Mouse (Mus musculus): ENCODE results near the gene Gm21411.
"Not testable (repeated sequence)": the region's sequence is repeated elsewhere in the genome, so short reads cannot be mapped to it uniquely, and the experiment has no call there.

Gene Gm21411

DNA sequence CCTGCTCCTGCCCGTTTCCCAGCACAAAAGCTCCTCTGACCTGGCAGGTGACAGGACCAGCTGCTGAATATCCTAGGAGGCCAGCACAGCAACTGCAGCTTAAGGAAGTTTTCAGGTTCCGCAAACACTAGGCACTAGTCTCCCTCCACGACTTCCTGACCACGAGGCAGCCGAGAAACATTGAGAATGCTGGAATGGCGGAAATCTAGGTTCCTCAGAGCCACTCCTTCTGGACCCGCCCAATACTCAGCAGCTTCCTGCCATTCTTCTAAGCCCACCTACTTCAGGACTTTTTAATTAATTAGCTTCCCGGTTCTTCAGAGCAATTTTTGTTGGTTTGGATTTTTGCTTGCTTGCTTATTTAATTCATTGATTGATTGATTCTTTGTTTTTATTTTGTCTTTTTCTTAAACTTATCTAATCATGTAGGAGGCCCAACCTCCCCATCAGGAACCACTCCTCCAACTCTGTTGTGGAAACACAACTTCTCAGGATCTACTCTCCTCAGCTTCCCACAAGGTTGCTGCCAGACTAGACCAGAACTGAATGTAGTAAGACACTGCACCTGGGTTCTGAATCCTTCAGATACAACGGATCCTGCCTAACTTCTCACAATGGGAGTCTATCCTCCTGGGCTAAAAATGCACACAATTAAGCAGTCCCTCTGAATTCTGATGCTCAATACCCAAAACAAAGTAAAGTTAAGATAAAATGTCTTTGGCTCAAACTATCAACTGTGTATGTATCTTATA lies at the start of gene Gm21411:
Gm21411 (minus strand) TSS at position 205 of the 752 bp plus-strand sequence.
- DNase-seq (ENCODE audit: low read depth, low spot score), result not testable (repeated sequence)

DNA sequence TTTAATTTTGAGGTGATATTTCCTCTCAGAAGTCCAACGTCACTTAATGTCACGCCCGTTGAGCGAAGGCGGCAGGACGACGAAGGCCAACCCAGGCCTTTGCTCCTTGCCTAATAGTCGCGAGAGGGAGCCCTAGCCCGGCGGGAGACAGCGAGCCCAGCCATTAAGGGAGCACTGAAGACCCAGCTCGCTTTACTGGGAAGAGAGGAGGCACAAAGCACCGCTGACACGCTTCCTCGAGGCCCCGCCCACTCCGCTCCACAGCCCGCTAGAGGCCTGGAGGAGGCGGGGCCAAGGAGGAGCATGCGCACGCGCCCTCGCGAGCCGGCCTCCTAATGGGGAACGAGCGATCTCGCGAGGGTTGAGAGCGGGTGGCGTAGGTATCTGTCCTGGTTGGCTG lies 32.3 kb upstream of the Gm21411 start:
- not testable (repeated sequence) for DNase-seq (ENCODE audit: low read depth, low spot score)

GRCm38 (mm10) chr4:146932311-146933082 lies 23.1 kb upstream of the Gm21411 start:
- DNase-seq (ENCODE audit: low read depth, low spot score), result peak; percentile 62

- no peak for DNase-seq (ENCODE audit: low read depth, low spot score)
Observed at GRCm38 (mm10) chr4:146915196-146915595, 5.8 kb upstream of the Gm21411 start.

DNA sequence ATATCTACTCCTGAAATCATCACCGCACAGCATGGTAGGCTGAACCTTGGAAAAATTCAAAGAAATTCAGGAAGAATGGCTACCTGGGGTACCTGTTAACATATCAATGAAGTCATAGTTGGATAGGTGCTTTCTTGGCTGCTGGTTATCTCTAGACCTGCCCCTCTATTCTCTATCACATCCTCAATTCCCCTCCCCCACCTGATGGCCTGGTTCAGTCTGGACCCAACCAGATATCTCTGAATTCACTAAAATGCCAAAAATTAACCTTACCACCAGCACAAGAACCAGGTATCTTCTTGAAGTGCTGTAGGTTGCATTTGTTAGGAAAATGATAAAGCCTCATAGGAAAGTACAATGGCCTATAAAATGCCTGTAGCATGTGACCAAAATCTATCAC lies 1.3 kb downstream of the Gm21411 start:
- not testable (repeated sequence) for DNase-seq (ENCODE audit: low read depth, low spot score)

GRCm38 (mm10) chr4:146904782-146905181 lies 4.6 kb downstream of the Gm21411 start:
- not testable (repeated sequence) for DNase-seq (ENCODE audit: low read depth, low spot score)

- not testable (repeated sequence) for DNase-seq (ENCODE audit: low read depth, low spot score)
Observed at GRCm38 (mm10) chr4:146903126-146903525, 6.3 kb downstream of the Gm21411 start.
